Mouse (Mus musculus) embryonic facial prominence, embryonic 14.5 days (tissue): ENCODE measurements around the gene Frat2. TPM values are rescaled to one million over a fixed set of nuclear protein-coding genes. Genes with fewer than 3 reads are reported as not detected.
A peak's percentile ranks its signal among the peaks of the same experiment; 100 is the strongest.

Experiments used
- ATAC-seq: fragments of 200-750 bp; cut with Nextera tagmentation; 2 replicates; pipeline ENCODE4 v1.8.0; 2017; ENCODE audit warnings: low read depth, moderate number of reproducible peaks, moderate TSS enrichment
- DNase-seq: peaks from one replicate; pipeline ENCODE4 v3.0.0-alpha.2; 2015; ENCODE audit warnings: low spot score
- H3K27ac ChIP-seq: fragments of 300-500 bp; sonication (generic); replicated peaks from 2 replicates; pipeline ENCODE4 v1.5.1; 2014; ENCODE audit warnings: low read depth, mild to moderate bottlenecking, low read length, moderate library complexity
- H3K27me3 ChIP-seq: fragments of 300-500 bp; sonication (generic); replicated peaks from 2 replicates; pipeline ENCODE4 v1.6.1; 2014; ENCODE audit warnings: low read length; ENCODE audit not compliant: control insufficient read depth, insufficient read depth
- H3K36me3 ChIP-seq: fragments of 300-500 bp; sonication (generic); 2 replicates; pipeline ENCODE4 v1.6.1; 2014; ENCODE audit warnings: low read length, mixed read lengths; ENCODE audit not compliant: control insufficient read depth, insufficient read depth
- H3K4me1 ChIP-seq: fragments of 300-500 bp; sonication (generic); 2 replicates; pipeline ENCODE4 v1.6.1; 2014; ENCODE audit warnings: antibody characterized with exemption, low read length; ENCODE audit not compliant: control insufficient read depth, insufficient read depth
- H3K4me2 ChIP-seq: fragments of 300-500 bp; sonication (generic); 2 replicates; pipeline ENCODE4 v1.6.1; 2014; ENCODE audit warnings: low read depth, mild to moderate bottlenecking, low read length, moderate library complexity, mixed read lengths
- H3K4me3 ChIP-seq: fragments of 300-500 bp; sonication (generic); 2 replicates; pipeline ENCODE4 v1.5.1; 2014; ENCODE audit warnings: low read depth, mild to moderate bottlenecking, low read length
- H3K9ac ChIP-seq: fragments of 300-500 bp; sonication (generic); 2 replicates; pipeline ENCODE4 v1.6.1; 2014; ENCODE audit warnings: low read depth, mild to moderate bottlenecking, low read length, moderate library complexity, mixed read lengths
- H3K9me3 ChIP-seq: fragments of 300-500 bp; sonication (generic); 2 replicates; pipeline ENCODE4 v1.6.1; 2016; ENCODE audit warnings: low read length; ENCODE audit not compliant: control insufficient read depth
- WGBS: fragments of 180-500 bp; shearing (Covaris S2); extraction: QIAGEN DNeasy Blood & Tissue Kit; methylation state at CpG from one replicate; pipeline ENCODE4 v1.1.7; 2014; 5-methylcytosine and 5-hydroxymethylcytosine counted together
- polyA plus RNA-seq: library from polyadenylated mRNA; unstranded; fragments of >200 nt; fragmentation: Nextera tagmentation; extraction: Ambion mirVana; gene quantifications from 2 replicates; pipeline ENCODE4 v1.2.1, GENCODE M21; 2014

Frat2 gene
- polyA plus RNA-seq, 1 experiment from 2014 or later = 3.2 TPM

- no peak overlapping the region for H3K27ac ChIP-seq
- ATAC-seq (no peak), DNase-seq (no peak)
- no peak overlapping the region for H3K9ac ChIP-seq
- no peaks in the 10 kb centered on the region for H3K9me3 ChIP-seq
- no peak overlapping the region for H3K4me3 ChIP-seq
- H3K4me1 ChIP-seq = no peaks in the 10 kb centered on the region
- no peak overlapping the region for H3K4me2 ChIP-seq
- H3K36me3 ChIP-seq = no peaks in the 10 kb centered on the region
- no peaks in the 10 kb centered on the region for H3K27me3 ChIP-seq
- 89% methylated on average over 9 of the region's 9 CpGs for WGBS
These were observed 40.4 kb downstream of the Frat2 start for GRCm38 (mm10) chr19:41807497-41807896.

GRCm38 (mm10) chr19:41805831-41806230, 42.1 kb downstream of the Frat2 start:
- no peak overlapping the region for H3K4me3 ChIP-seq
- H3K27ac ChIP-seq = no peak overlapping the region
- H3K4me1 ChIP-seq = no peaks in the 10 kb centered on the region
- WGBS = 86% methylated on average over 4 of the region's 4 CpGs
- no peaks in the 10 kb centered on the region for H3K27me3 ChIP-seq
- DNase-seq (no peak), ATAC-seq (no peak)
- H3K9ac ChIP-seq = no peak overlapping the region
- no peaks in the 10 kb centered on the region for H3K36me3 ChIP-seq
- H3K4me2 ChIP-seq = no peak overlapping the region
- no peaks in the 10 kb centered on the region for H3K9me3 ChIP-seq

GRCm38 (mm10) chr19:41803322-41803721, 44.6 kb downstream of the Frat2 start:
- DNase-seq = peak; percentile 58
- Histone ChIP-seq H3K9me3 (no peaks in the 10 kb centered on the region), H3K4me2 (no peak overlapping the region), H3K4me3 (no peak overlapping the region), H3K9ac (no peak overlapping the region), H3K36me3 (no peaks in the 10 kb centered on the region), H3K4me1 (0 out of 2 replicates have a peak, but pooled peaks cover 5% of the 10 kb centered on the region), H3K27me3 (no peaks in the 10 kb centered on the region), H3K27ac (no peak overlapping the region)
- no peak for ATAC-seq
- WGBS = 39% methylated on average over 7 of the region's 7 CpGs

- no peaks in the 10 kb centered on the region for H3K9me3 ChIP-seq
- H3K27me3 ChIP-seq = no peaks in the 10 kb centered on the region
- ATAC-seq = peak; percentile 100
- under 1% methylated on average over 25 of the region's 48 CpGs for WGBS
- H3K4me3 ChIP-seq = peak within 1 kb of the TSS; percentile 70
- H3K27ac ChIP-seq = no peak within 1 kb of the TSS; the same call in 1 of the 2 replicates
- H3K4me2 ChIP-seq = peak within 1 kb of the TSS; percentile 75
- peaks cover 11% of the 10 kb centered on the region; the same call in 1 of the 2 replicates for H3K4me1 ChIP-seq
- no peaks in the 10 kb centered on the region for H3K36me3 ChIP-seq
- H3K9ac ChIP-seq = peak within 1 kb of the TSS; percentile 85
- DNase-seq = peak; percentile 99
These were observed 46.1 kb downstream of the Frat2 start, which contains the start of gene Arhgap19 for GRCm38 (mm10) chr19:41801742-41802369. TSS of gene Arhgap19 (minus strand) at chr19:41802047.

- ATAC-seq = no peak
- Histone ChIP-seq H3K4me1 (peaks cover 12% of the 10 kb centered on the region), H3K9me3 (no peaks in the 10 kb centered on the region), H3K4me3 (peak overlapping the region; percentile 70), H3K4me2 (peak overlapping the region; percentile 75), H3K36me3 (no peaks in the 10 kb centered on the region), H3K27ac (no peak overlapping the region; the same call in 1 of the 2 replicates), H3K9ac (peak overlapping the region; percentile 85), H3K27me3 (no peaks in the 10 kb centered on the region)
- 5% methylated on average over 26 of the region's 26 CpGs for WGBS
- no peak for DNase-seq
These were observed 46.8 kb downstream of the Frat2 start for GRCm38 (mm10) chr19:41800986-41801741.

GRCm38 (mm10) chr19:41800451-41800850, 47.5 kb downstream of the Frat2 start:
- Histone ChIP-seq H3K4me3 (peak overlapping the region; percentile 70), H3K9ac (0 out of 2 replicates have a peak overlapping the region, but pooled peaks have one; percentile 85), H3K27ac (no peak overlapping the region), H3K9me3 (no peaks in the 10 kb centered on the region), H3K4me1 (peaks cover 17% of the 10 kb centered on the region), H3K4me2 (peak overlapping the region; percentile 75), H3K36me3 (no peaks in the 10 kb centered on the region), H3K27me3 (no peaks in the 10 kb centered on the region)
- no peak for ATAC-seq
- 51% methylated on average over 6 of the region's 6 CpGs for WGBS
- no peak for DNase-seq

- no peak overlapping the region for H3K9ac ChIP-seq
- no peaks in the 10 kb centered on the region for H3K9me3 ChIP-seq
- no peak overlapping the region for H3K4me3 ChIP-seq
- WGBS = 87% methylated on average over 6 of the region's 6 CpGs
- DNase-seq = no peak
- no peak overlapping the region for H3K4me2 ChIP-seq
- H3K27me3 ChIP-seq = no peaks in the 10 kb centered on the region
- H3K27ac ChIP-seq = no peak overlapping the region
- no peak for ATAC-seq
- peaks cover 17% of the 10 kb centered on the region for H3K4me1 ChIP-seq
- no peaks in the 10 kb centered on the region for H3K36me3 ChIP-seq
These were observed 50.4 kb downstream of the Frat2 start for GRCm38 (mm10) chr19:41797536-41797935.

GRCm38 (mm10) chr19:41796789-41797327, 51.1 kb downstream of the Frat2 start:
- Histone ChIP-seq H3K27me3 (no peaks in the 10 kb centered on the region), H3K9ac (no peak overlapping the region), H3K27ac (0 out of 2 replicates have a peak overlapping the region, but pooled peaks have one; percentile 23), H3K4me1 (peaks cover 17% of the 10 kb centered on the region), H3K9me3 (no peaks in the 10 kb centered on the region), H3K4me3 (no peak overlapping the region), H3K4me2 (peak overlapping the region; percentile 25; the same call in 1 of the 2 replicates), H3K36me3 (no peaks in the 10 kb centered on the region)
- ATAC-seq = no peak
- WGBS = 52% methylated on average over 12 of the region's 12 CpGs
- peak; percentile 28 for DNase-seq
